Mouse (Mus musculus) thymus, adult 2 months (tissue): ENCODE measurements around the gene Stxbp2. TPM values are rescaled to one million over a fixed set of nuclear protein-coding genes. Genes with fewer than 3 reads are reported as not detected.

Experiments used
- DNase-seq: peaks from one replicate; pipeline ENCODE4 v3.0.0; 2021
- H3K27ac ChIP-seq: fragments of 200-500 bp; 2 replicates; pipeline ENCODE4 v1.5.1; 2012; ENCODE audit warnings: low read length, control low read depth; ENCODE audit not compliant: control insufficient read depth, insufficient read depth
- H3K27me3 ChIP-seq: fragments of 200-500 bp; 2 replicates; pipeline ENCODE4 v1.6.1; 2012; ENCODE audit warnings: mild to moderate bottlenecking, low read length, moderate library complexity, mixed read lengths; ENCODE audit not compliant: control insufficient read depth, insufficient read depth
- H3K36me3 ChIP-seq: fragments of 200-500 bp; 2 replicates; pipeline ENCODE4 v1.6.1; 2012; ENCODE audit warnings: mild to moderate bottlenecking, low read length, moderate library complexity; ENCODE audit not compliant: control insufficient read depth, insufficient read depth
- H3K4me1 ChIP-seq: fragments of 200-500 bp; replicated peaks from 2 replicates; pipeline ENCODE4 v1.6.1; 2012; ENCODE audit warnings: low read length; ENCODE audit not compliant: control insufficient read depth, insufficient read depth
- H3K4me3 ChIP-seq: fragments of 200-500 bp; 2 replicates; pipeline ENCODE4 v1.5.1; 2012; ENCODE audit warnings: mild to moderate bottlenecking, low read length, control low read depth, moderate library complexity; ENCODE audit not compliant: control insufficient read depth, insufficient read depth
- CTCF ChIP-seq: fragments of 200-500 bp; IDR thresholded peaks from 2 replicates; pipeline ENCODE4 v1.5.1; 2012; ENCODE audit warnings: mild to moderate bottlenecking, control low read depth, low read length, moderate library complexity, borderline replicate concordance; ENCODE audit not compliant: control insufficient read depth, poor library complexity, insufficient read depth; ENCODE audit errors: extremely low read depth
- POLR2A ChIP-seq: fragments of 200-500 bp; IDR thresholded peaks from 2 replicates; pipeline ENCODE4 v1.6.1; 2012; ENCODE audit warnings: mild to moderate bottlenecking, low read length, control low read depth, moderate library complexity; ENCODE audit not compliant: control insufficient read depth, poor library complexity, insufficient read depth; ENCODE audit errors: extremely low read depth
- WGBS: fragments of 180-500 bp; shearing (Covaris S2); methylation state at CpG from one replicate; pipeline ENCODE4 v1.1.7; 2018; 5-methylcytosine and 5-hydroxymethylcytosine counted together
- polyA plus RNA-seq: library from polyadenylated mRNA; depleted of rRNA; stranded (reverse); fragments of >200 nt; gene quantifications from 2 replicates; pipeline ENCODE4 v1.2.3, GENCODE M21; 2012

The Stxbp2 gene
- polyA plus RNA-seq, 1 experiment, result 262 TPM

GRCm38 (mm10) chr8:3676993-3677579 is 46.3 kb downstream of the Stxbp2 start:
- Histone ChIP-seq H3K27ac (peak overlapping the region; percentile 37; the same call in 1 of the 2 replicates), H3K4me3 (peak overlapping the region; percentile 93), H3K36me3 (peaks cover 12% of the 10 kb centered on the region), H3K4me1 (peaks cover 11% of the 10 kb centered on the region), H3K27me3 (no peaks in the 10 kb centered on the region)
- 1% methylated on average over 15 of the region's 15 CpGs for WGBS
- no peak for DNase-seq
- TF ChIP-seq CTCF (no peak), POLR2A (no peak)

- Histone ChIP-seq H3K27me3 (no peaks in the 10 kb centered on the region), H3K4me1 (peaks cover 7% of the 10 kb centered on the region), H3K27ac (no peak overlapping the region), H3K36me3 (peaks cover 12% of the 10 kb centered on the region), H3K4me3 (no peak overlapping the region)
- no peak for DNase-seq
- TF ChIP-seq POLR2A (no peak), CTCF (no peak)
- 99% methylated on average over 23 of the region's 23 CpGs for WGBS
These were observed 48.1 kb downstream of the Stxbp2 start for GRCm38 (mm10) chr8:3678831-3679230.

GRCm38 (mm10) chr8:3679236-3679635 is 48.5 kb downstream of the Stxbp2 start:
- TF ChIP-seq POLR2A, result no peak
- no peak for TF ChIP-seq CTCF
- Histone ChIP-seq H3K27me3 (no peaks in the 10 kb centered on the region), H3K27ac (no peak overlapping the region), H3K4me3 (no peak overlapping the region), H3K4me1 (peaks cover 7% of the 10 kb centered on the region), H3K36me3 (peaks cover 12% of the 10 kb centered on the region)
- no peak for DNase-seq
- WGBS, result 99% methylated on average over 23 of the region's 23 CpGs

- peaks cover 7% of the 10 kb centered on the region for H3K4me1 ChIP-seq
- TF ChIP-seq POLR2A (no peak), CTCF (no peak)
- H3K27me3 ChIP-seq, result no peaks in the 10 kb centered on the region
- peaks cover 12% of the 10 kb centered on the region for H3K36me3 ChIP-seq
- no peak overlapping the region for H3K4me3 ChIP-seq
- DNase-seq, result no peak
- 94% methylated on average over 5 of the region's 5 CpGs for WGBS
- H3K27ac ChIP-seq, result no peak overlapping the region
These were observed 48.9 kb downstream of the Stxbp2 start for GRCm38 (mm10) chr8:3679656-3680055.

GRCm38 (mm10) chr8:3682435-3682834 is 51.7 kb downstream of the Stxbp2 start:
- Histone ChIP-seq H3K4me3 (no peak overlapping the region), H3K4me1 (peaks cover 1% of the 10 kb centered on the region), H3K27me3 (no peaks in the 10 kb centered on the region), H3K36me3 (peaks cover 12% of the 10 kb centered on the region), H3K27ac (no peak overlapping the region)
- 93% methylated on average over 5 of the region's 5 CpGs for whole genome bisulfite sequencing
- TF ChIP-seq CTCF (no peak), POLR2A (no peak)
- no peak for DNase-seq

- Histone ChIP-seq H3K27ac (no peak overlapping the region), H3K36me3 (peaks cover 12% of the 10 kb centered on the region), H3K4me3 (no peak overlapping the region), H3K4me1 (no peaks in the 10 kb centered on the region), H3K27me3 (no peaks in the 10 kb centered on the region)
- TF ChIP-seq POLR2A (no peak), CTCF (no peak)
- DNase-seq, result no peak
- WGBS, result 71% methylated on average over 6 of the region's 6 CpGs
These were observed 52.8 kb downstream of the Stxbp2 start for GRCm38 (mm10) chr8:3683408-3684176.

- TF ChIP-seq POLR2A (no peak), CTCF (no peak)
- Histone ChIP-seq H3K27me3 (no peaks in the 10 kb centered on the region), H3K4me1 (no peaks in the 10 kb centered on the region), H3K27ac (no peak overlapping the region), H3K36me3 (peaks cover 6% of the 10 kb centered on the region; the same call in 1 of the 2 replicates), H3K4me3 (no peak overlapping the region)
- no peak for DNase-seq
These were observed 53.8 kb downstream of the Stxbp2 start for GRCm38 (mm10) chr8:3684530-3684929.
